Mouse (Mus musculus): ENCODE results near the gene Gm20388. TPM values are rescaled to one million over a fixed set of nuclear protein-coding genes. Genes with fewer than 3 reads are reported as not detected.

The Gm20388 gene
- polyA plus RNA-seq, 1 experiment, result 49.7 TPM

GRCm38 (mm10) chr8:122355642-122356606, 2445.3 kb downstream of the Gm20388 start:
- Histone ChIP-seq H3K27me3 (replicated peaks; ENCODE audit: control insufficient read depth, insufficient read depth, low read length) (no peaks in the 10 kb centered on the region), H3K36me3 (ENCODE audit: control insufficient read depth, insufficient read depth, low read length) (no peaks in the 10 kb centered on the region), H3K27ac (ENCODE audit: insufficient read depth, low read depth, low read length) (no peak overlapping the region), H3K4me3 (ENCODE audit: insufficient read depth, low read depth, low read length) (no peak overlapping the region), H3K4me1 (ENCODE audit: control insufficient read depth, insufficient read depth, low read length) (no peaks in the 10 kb centered on the region)
- TF ChIP-seq CTCF (conservative IDR thresholded peaks at IDR 0.05; ENCODE audit: insufficient read depth, insufficient read length, low read depth, low read length) (no peak), POLR2A (IDR thresholded peaks at IDR 0.05; ENCODE audit: low read depth, low read length) (no peak)
- 75% methylated on average over 9 of the region's 9 CpGs for WGBS
- DNase-seq, result peak; percentile 42

GRCm38 (mm10) chr8:122357202-122357601, 2446.6 kb downstream of the Gm20388 start:
- Histone ChIP-seq H3K4me3 (ENCODE audit: insufficient read depth, low read depth, low read length) (no peak overlapping the region), H3K4me1 (ENCODE audit: control insufficient read depth, insufficient read depth, low read length) (no peaks in the 10 kb centered on the region), H3K27ac (ENCODE audit: insufficient read depth, low read depth, low read length) (no peak overlapping the region), H3K27me3 (replicated peaks; ENCODE audit: control insufficient read depth, insufficient read depth, low read length) (no peaks in the 10 kb centered on the region), H3K36me3 (ENCODE audit: control insufficient read depth, insufficient read depth, low read length) (no peaks in the 10 kb centered on the region)
- 80% methylated on average over 11 of the region's 11 CpGs for WGBS
- no peak for DNase-seq
- TF ChIP-seq POLR2A (IDR thresholded peaks at IDR 0.05; ENCODE audit: low read depth, low read length), result no peak

GRCm38 (mm10) chr8:122357641-122358040, 2447.0 kb downstream of the Gm20388 start:
- Histone ChIP-seq H3K4me1 (ENCODE audit: control insufficient read depth, insufficient read depth, low read length) (no peaks in the 10 kb centered on the region), H3K27me3 (replicated peaks; ENCODE audit: control insufficient read depth, insufficient read depth, low read length) (no peaks in the 10 kb centered on the region), H3K27ac (ENCODE audit: insufficient read depth, low read depth, low read length) (no peak overlapping the region), H3K4me3 (ENCODE audit: insufficient read depth, low read depth, low read length) (no peak overlapping the region), H3K36me3 (ENCODE audit: control insufficient read depth, insufficient read depth, low read length) (no peaks in the 10 kb centered on the region)
- no peak for DNase-seq
- no peak for TF ChIP-seq CTCF (conservative IDR thresholded peaks at IDR 0.05; ENCODE audit: insufficient read depth, insufficient read length, low read depth, low read length)
- TF ChIP-seq POLR2A (IDR thresholded peaks at IDR 0.05; ENCODE audit: low read depth, low read length), result no peak
- 79% methylated on average over 5 of the region's 5 CpGs for WGBS

GRCm38 (mm10) chr8:122359111-122359775, 2448.6 kb downstream of the Gm20388 start:
- Histone ChIP-seq H3K27me3 (replicated peaks; ENCODE audit: control insufficient read depth, insufficient read depth, low read length) (no peaks in the 10 kb centered on the region), H3K27ac (ENCODE audit: insufficient read depth, low read depth, low read length) (no peak overlapping the region), H3K36me3 (ENCODE audit: control insufficient read depth, insufficient read depth, low read length) (no peaks in the 10 kb centered on the region), H3K4me3 (ENCODE audit: insufficient read depth, low read depth, low read length) (no peak overlapping the region), H3K4me1 (ENCODE audit: control insufficient read depth, insufficient read depth, low read length) (no peaks in the 10 kb centered on the region)
- no peak for DNase-seq
- WGBS, result 79% methylated on average over 15 of the region's 15 CpGs
- TF ChIP-seq CTCF (conservative IDR thresholded peaks at IDR 0.05; ENCODE audit: insufficient read depth, insufficient read length, low read depth, low read length), result no peak
- no peak for TF ChIP-seq POLR2A (IDR thresholded peaks at IDR 0.05; ENCODE audit: low read depth, low read length)

- 67% methylated on average over 7 of the region's 7 CpGs for WGBS
- TF ChIP-seq CTCF (conservative IDR thresholded peaks at IDR 0.05; ENCODE audit: insufficient read depth, insufficient read length, low read depth, low read length), result no peak
- no peak for TF ChIP-seq POLR2A (IDR thresholded peaks at IDR 0.05; ENCODE audit: low read depth, low read length)
- Histone ChIP-seq H3K4me3 (ENCODE audit: insufficient read depth, low read depth, low read length) (no peak within 1 kb of the TSS), H3K27me3 (replicated peaks; ENCODE audit: control insufficient read depth, insufficient read depth, low read length) (no peaks in the 10 kb centered on the region), H3K36me3 (ENCODE audit: control insufficient read depth, insufficient read depth, low read length) (no peaks in the 10 kb centered on the region), H3K4me1 (ENCODE audit: control insufficient read depth, insufficient read depth, low read length) (no peaks in the 10 kb centered on the region), H3K27ac (ENCODE audit: insufficient read depth, low read depth, low read length) (no peak within 1 kb of the TSS)
- no peak for DNase-seq
Observed at GRCm38 (mm10) chr8:122360696-122361416, 2450.2 kb downstream of the Gm20388 start, which contains the start of gene Trhr2. Trhr2 (minus strand) TSS chr8:122360746.

GRCm38 (mm10) chr8:122362271-122362670, 2451.6 kb downstream of the Gm20388 start:
- no peak for TF ChIP-seq POLR2A (IDR thresholded peaks at IDR 0.05; ENCODE audit: low read depth, low read length)
- TF ChIP-seq CTCF (conservative IDR thresholded peaks at IDR 0.05; ENCODE audit: insufficient read depth, insufficient read length, low read depth, low read length), result no peak
- DNase-seq, result no peak
- H3K4me1 ChIP-seq (ENCODE audit: control insufficient read depth, insufficient read depth, low read length), result no peaks in the 10 kb centered on the region
- no peaks in the 10 kb centered on the region for H3K36me3 ChIP-seq (ENCODE audit: control insufficient read depth, insufficient read depth, low read length)
- 58% methylated on average over 5 of the region's 5 CpGs for WGBS
- no peak overlapping the region for H3K4me3 ChIP-seq (ENCODE audit: insufficient read depth, low read depth, low read length)
- H3K27me3 ChIP-seq (replicated peaks; ENCODE audit: control insufficient read depth, insufficient read depth, low read length), result no peaks in the 10 kb centered on the region
- no peak overlapping the region for H3K27ac ChIP-seq (ENCODE audit: insufficient read depth, low read depth, low read length)

Measured in kidney, adult 2 months (tissue).